Mouse (Mus musculus) cerebellum, postnatal 36 days (tissue): ENCODE results near the gene Kcne1l.

Source experiments
- DNase-seq, 2 experiments: peaks; one replicate each; pipeline ENCODE4 v3.0.0; 2021 to 2022; ENCODE audit warnings: mixed read lengths in 2 of 2

The Kcne1l gene

GRCm38 (mm10) chrX:142305869-142306581, at the start of gene Kcne1l:
TSS of gene Kcne1l (minus strand) at chrX:142306294.
- DNase-seq = peak in 1 of 2 experiments; percentile 14

GRCm38 (mm10) chrX:142336207-142336606, 30.1 kb upstream of the Kcne1l start:
- no peak for DNase-seq

- DNase-seq = no peak
Measured at GRCm38 (mm10) chrX:142335502-142335901, 29.4 kb upstream of the Kcne1l start.

- DNase-seq = no peak
Measured at GRCm38 (mm10) chrX:142325760-142326159, 19.7 kb upstream of the Kcne1l start.

GRCm38 (mm10) chrX:142316106-142316505, 10.0 kb upstream of the Kcne1l start:
- DNase-seq = no peak

GRCm38 (mm10) chrX:142315270-142315669, 9.2 kb upstream of the Kcne1l start:
- DNase-seq = no peak

- DNase-seq = peak; percentile 75 to 83
Measured at GRCm38 (mm10) chrX:142314307-142315024, 8.4 kb upstream of the Kcne1l start.

- peak; percentile 25 to 37 for DNase-seq
Measured at GRCm38 (mm10) chrX:142310431-142310830, 4.3 kb upstream of the Kcne1l start.

- DNase-seq = peak in 1 of 2 experiments; percentile 5
Measured at GRCm38 (mm10) chrX:142305010-142305868, 855 bp downstream of the Kcne1l start.

GRCm38 (mm10) chrX:142304592-142304991, 1.5 kb downstream of the Kcne1l start:
- DNase-seq = no peak

- no peak for DNase-seq
Measured at GRCm38 (mm10) chrX:142303456-142303855, 2.6 kb downstream of the Kcne1l start.

- DNase-seq = no peak
Measured at GRCm38 (mm10) chrX:142285905-142286304, 20.2 kb downstream of the Kcne1l start.

GRCm38 (mm10) chrX:142276573-142276972, 29.5 kb downstream of the Kcne1l start:
- no peak for DNase-seq

GRCm38 (mm10) chrX:142276031-142276430, 30.1 kb downstream of the Kcne1l start:
- no peak for DNase-seq
